Mouse (Mus musculus) B cell, adult 2 months (primary cell): ENCODE measurements around the gene 1700025G04Rik.
"Not testable (repeated sequence)": the region's sequence is repeated elsewhere in the genome, so short reads cannot be mapped to it uniquely, and the experiment has no call there.

Experiments used
- DNase-seq, 2 experiments: peaks; one replicate each; pipeline ENCODE4 v3.0.0; 2022

1700025G04Rik gene

GRCm38 (mm10) chr1:151845926-151846782 lies 243.8 kb downstream of the 1700025G04Rik start:
- DNase-seq: no peak

GRCm38 (mm10) chr1:151845252-151845832 lies 244.6 kb downstream of the 1700025G04Rik start:
- no peak for DNase-seq

- not testable (repeated sequence) for DNase-seq
These were observed 249.6 kb downstream of the 1700025G04Rik start for GRCm38 (mm10) chr1:151840345-151840744.

GRCm38 (mm10) chr1:151835261-151835660 lies 254.7 kb downstream of the 1700025G04Rik start:
- DNase-seq: no peak

- DNase-seq: no peak
These were observed 258.1 kb downstream of the 1700025G04Rik start for GRCm38 (mm10) chr1:151831791-151832190.

GRCm38 (mm10) chr1:151825065-151825464 lies 264.9 kb downstream of the 1700025G04Rik start:
- no peak for DNase-seq

- peak; percentile 65 to 68 for DNase-seq
These were observed 269.5 kb downstream of the 1700025G04Rik start for GRCm38 (mm10) chr1:151820457-151820856.

GRCm38 (mm10) chr1:151819190-151819589 lies 270.7 kb downstream of the 1700025G04Rik start:
- DNase-seq: no peak

- no peak for DNase-seq
These were observed 273.9 kb downstream of the 1700025G04Rik start for GRCm38 (mm10) chr1:151816051-151816450.

- DNase-seq: no peak
These were observed 277.8 kb downstream of the 1700025G04Rik start for GRCm38 (mm10) chr1:151812004-151812712.

GRCm38 (mm10) chr1:151811456-151811855 lies 278.5 kb downstream of the 1700025G04Rik start:
- no peak for DNase-seq

- no peak for DNase-seq
These were observed 279.1 kb downstream of the 1700025G04Rik start for GRCm38 (mm10) chr1:151810628-151811421.

GRCm38 (mm10) chr1:151807286-151807685 lies 282.6 kb downstream of the 1700025G04Rik start:
- no peak for DNase-seq

GRCm38 (mm10) chr1:151802795-151803194 lies 287.1 kb downstream of the 1700025G04Rik start:
- DNase-seq: not testable (repeated sequence)
